Mouse (Mus musculus) heart, adult 2 months (tissue): ENCODE results near the gene Exoc3l2. TPM values are rescaled to one million over a fixed set of nuclear protein-coding genes. Genes with fewer than 3 reads are reported as not detected.

Experiments used
- DNase-seq, 2 experiments: peaks; one replicate each; pipeline ENCODE4 v3.0.0; 2021
- H3K27ac ChIP-seq: fragments of 200-600 bp; 2 replicates; pipeline ENCODE4 v1.8.1; 2022
- H3K27me3 ChIP-seq: fragments of 200-500 bp; 2 replicates; pipeline ENCODE4 v1.6.1; 2012; ENCODE audit warnings: mild to moderate bottlenecking, low read length, inconsistent platforms, mixed read lengths; ENCODE audit not compliant: control insufficient read depth, insufficient read depth
- H3K36me3 ChIP-seq: fragments of 200-500 bp; 2 replicates; pipeline ENCODE4 v1.6.1; 2012; ENCODE audit warnings: low read length, inconsistent platforms; ENCODE audit not compliant: control insufficient read depth, insufficient read depth
- H3K4me1 ChIP-seq: fragments of 200-500 bp; 2 replicates; pipeline ENCODE4 v1.6.1; 2011; ENCODE audit warnings: low read length; ENCODE audit not compliant: control insufficient read depth, insufficient read depth
- H3K4me3 ChIP-seq: fragments of 200-600 bp; 2 replicates; pipeline ENCODE4 v1.8.1; 2022
- H3K79me2 ChIP-seq: fragments of 200-500 bp; replicated peaks from 2 replicates; pipeline ENCODE4 v1.6.1; 2012; ENCODE audit warnings: mild to moderate bottlenecking, inconsistent platforms, low read length, moderate library complexity, mixed read lengths; ENCODE audit not compliant: control insufficient read depth, insufficient read depth
- H3K9ac ChIP-seq: fragments of 200-500 bp; 2 replicates; pipeline ENCODE4 v1.6.1; 2012; ENCODE audit warnings: low read depth, mild to moderate bottlenecking, control low read depth, inconsistent platforms, low read length, mixed read lengths
- CTCF ChIP-seq: fragments of 200-600 bp; IDR thresholded peaks from 2 replicates; pipeline ENCODE4 v1.8.1; 2022; ENCODE audit warnings: antibody characterized with exemption, mild to moderate bottlenecking, moderate library complexity
- EP300 ChIP-seq: fragments of 200-500 bp; IDR thresholded peaks from 2 replicates; pipeline ENCODE4 v1.6.1; 2011; ENCODE audit warnings: low read depth, low read length, control low read depth; ENCODE audit not compliant: insufficient read depth
- POLR2A ChIP-seq: fragments of 200-500 bp; IDR thresholded peaks from 2 replicates; pipeline ENCODE4 v1.6.1; 2011; ENCODE audit warnings: mild to moderate bottlenecking, low read depth, low read length, control low read depth; ENCODE audit not compliant: insufficient read depth
- WGBS: fragments of 180-500 bp; shearing (Covaris S2); methylation state at CpG from one replicate; pipeline ENCODE4 v1.1.7; 2018; 5-methylcytosine and 5-hydroxymethylcytosine counted together
- intact Hi-C: fragments of 180-260 bp; cut with DNase I; formaldehyde crosslinking; loops from one replicate; pipeline ENCODE4 v1.15.1; 2025
- polyA plus RNA-seq: library from polyadenylated mRNA; depleted of rRNA; stranded (reverse); fragments of >200 nt; gene quantifications from 2 replicates; pipeline ENCODE4 v1.2.3, GENCODE M21; 2012
- total RNA-seq, 2 experiments: library from RNA; stranded (reverse); gene quantifications; 2 replicates each; pipeline ENCODE4 v1.2.3; 2021

The Exoc3l2 gene
- total and polyA plus RNA-seq, 3 experiments: 0.80 to 1.5 (median 1.2) TPM

DNA sequence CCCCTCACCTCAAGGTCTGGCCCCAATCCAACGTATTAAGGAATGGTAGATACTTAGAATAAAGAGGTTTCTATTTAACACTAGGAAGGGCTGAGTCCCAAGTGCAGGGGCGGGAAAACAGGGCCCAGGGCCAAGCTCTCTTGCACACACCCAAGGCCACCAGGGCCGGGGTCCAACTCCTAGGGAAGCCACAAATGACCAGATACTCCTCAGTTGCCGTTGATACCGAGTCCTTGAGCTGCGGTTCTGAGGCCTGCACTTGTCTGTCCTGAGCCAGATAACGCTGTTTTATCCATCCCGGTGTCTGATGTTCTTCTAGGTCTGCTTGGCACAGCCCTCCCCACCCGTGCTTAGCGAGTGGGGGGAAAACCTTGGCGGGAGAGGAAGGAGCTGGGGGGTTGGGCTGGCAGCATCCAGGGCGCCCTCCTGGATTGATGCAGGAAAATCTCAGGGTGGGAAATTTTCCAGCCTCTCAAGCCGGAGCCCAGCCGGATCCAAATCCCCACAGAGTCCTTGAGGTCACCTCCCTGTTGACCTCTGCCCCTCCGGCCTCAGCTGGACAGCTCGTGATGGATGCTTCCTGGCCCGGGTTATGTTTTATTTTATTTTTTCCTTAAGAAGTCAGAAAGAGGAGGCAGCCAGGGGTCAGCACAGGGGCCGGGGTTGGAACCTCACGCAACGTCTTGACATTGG is 32.5 kb downstream of the Exoc3l2 start:
- Histone ChIP-seq H3K4me3 (no peak overlapping the region), H3K9ac (no peak overlapping the region), H3K27me3 (no peaks in the 10 kb centered on the region), H3K36me3 (no peaks in the 10 kb centered on the region), H3K27ac (no peak overlapping the region), H3K4me1 (peaks cover 2% of the 10 kb centered on the region; the same call in 1 of the 2 replicates), H3K79me2 (no peaks in the 10 kb centered on the region)
- TF ChIP-seq POLR2A: no peak
- no peak for TF ChIP-seq EP300
- intact Hi-C loops: no loop called here
- 43% methylated on average over 20 of the region's 20 CpGs for WGBS
- DNase-seq: peak in 1 of 2 experiments; percentile 51

DNA sequence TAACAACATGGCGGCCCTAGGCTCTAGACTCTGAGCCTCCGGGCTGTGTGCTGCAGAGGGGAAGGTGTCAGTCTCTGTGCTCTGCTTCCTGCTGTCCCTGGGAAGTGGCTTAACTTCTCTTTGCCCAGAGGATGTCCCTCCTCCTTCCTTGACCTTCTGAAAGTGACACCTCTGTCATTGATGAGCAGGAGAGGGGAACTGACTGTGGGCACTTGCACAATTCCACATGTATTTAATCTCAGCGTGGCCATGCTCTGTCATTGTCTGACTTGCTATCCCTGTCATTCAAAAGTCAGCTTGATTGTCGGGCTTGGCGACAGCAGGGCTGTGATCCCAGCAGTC is 33.1 kb downstream of the Exoc3l2 start:
- no peaks in the 10 kb centered on the region for H3K36me3 ChIP-seq
- intact Hi-C loops: no loop called here
- peaks cover 2% of the 10 kb centered on the region; the same call in 1 of the 2 replicates for H3K4me1 ChIP-seq
- no peak overlapping the region for H3K9ac ChIP-seq
- no peak for TF ChIP-seq EP300
- no peak for TF ChIP-seq CTCF
- no peak for TF ChIP-seq POLR2A
- no peaks in the 10 kb centered on the region for H3K79me2 ChIP-seq
- WGBS: 70% methylated on average over 5 of the region's 5 CpGs
- DNase-seq: no peak
- H3K4me3 ChIP-seq: no peak overlapping the region
- H3K27ac ChIP-seq: no peak overlapping the region
- H3K27me3 ChIP-seq: no peaks in the 10 kb centered on the region

DNA sequence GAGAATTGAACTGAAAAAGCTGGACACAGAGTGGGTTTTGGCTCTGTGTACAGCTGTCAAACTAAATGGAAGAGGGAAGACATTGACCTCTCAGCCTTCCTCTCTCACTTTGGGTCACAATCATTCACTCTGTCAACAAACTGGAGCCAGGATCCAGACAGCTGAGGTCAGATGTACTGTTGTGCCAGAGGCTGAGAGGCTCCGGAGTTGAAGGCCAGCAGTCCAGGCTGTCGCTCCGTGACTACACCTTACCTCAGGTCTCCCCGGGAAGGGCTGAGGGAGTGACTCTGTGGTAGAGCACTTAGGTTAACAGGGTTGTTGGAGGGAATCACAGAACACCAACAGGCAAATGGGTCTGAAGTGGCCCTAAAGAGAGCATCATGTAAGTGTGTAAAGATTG is 35.2 kb downstream of the Exoc3l2 start:
- Histone ChIP-seq H3K27ac (no peak overlapping the region), H3K79me2 (no peaks in the 10 kb centered on the region), H3K27me3 (no peaks in the 10 kb centered on the region), H3K4me3 (no peak overlapping the region), H3K4me1 (no peaks in the 10 kb centered on the region; the same call in 1 of the 2 replicates), H3K36me3 (no peaks in the 10 kb centered on the region), H3K9ac (no peak overlapping the region)
- intact Hi-C loops: no loop called here
- no peak for TF ChIP-seq POLR2A
- TF ChIP-seq EP300: no peak
- TF ChIP-seq CTCF: no peak
- no peak for DNase-seq
- WGBS: 69% methylated on average over 4 of the region's 4 CpGs

- Histone ChIP-seq H3K9ac (no peak overlapping the region), H3K27ac (no peak overlapping the region), H3K27me3 (no peaks in the 10 kb centered on the region), H3K36me3 (no peaks in the 10 kb centered on the region), H3K4me1 (no peaks in the 10 kb centered on the region; the same call in 1 of the 2 replicates), H3K79me2 (no peaks in the 10 kb centered on the region), H3K4me3 (no peak overlapping the region)
- TF ChIP-seq CTCF (no peak), POLR2A (no peak), EP300 (no peak)
- intact Hi-C loops: no loop called here
- 58% methylated on average over 12 of the region's 12 CpGs for WGBS
- DNase-seq: no peak
Measured at GRCm38 (mm10) chr7:19500420-19501363, 37.6 kb downstream of the Exoc3l2 start.

DNA sequence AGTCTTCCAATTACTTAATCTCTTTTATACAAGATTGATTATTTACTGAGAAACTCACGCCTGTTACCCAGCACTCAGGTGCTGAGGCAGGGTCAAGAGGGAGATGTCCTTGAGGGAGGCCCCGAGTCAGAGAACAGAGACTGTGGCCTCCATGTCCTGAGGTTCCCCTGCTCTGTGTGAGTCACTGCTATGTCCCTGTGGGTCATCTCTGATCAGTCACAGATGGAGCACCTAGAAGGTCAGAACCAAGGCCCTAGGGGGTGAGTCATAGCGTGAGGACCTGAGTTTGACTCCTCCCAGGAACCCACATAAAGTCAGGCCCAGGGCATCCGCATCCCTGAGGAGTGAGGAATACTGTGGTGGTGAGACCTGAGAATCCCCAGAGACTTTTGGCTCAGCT is 38.5 kb downstream of the Exoc3l2 start:
- Histone ChIP-seq H3K9ac (no peak overlapping the region), H3K36me3 (no peaks in the 10 kb centered on the region), H3K79me2 (no peaks in the 10 kb centered on the region), H3K27me3 (no peaks in the 10 kb centered on the region), H3K4me3 (no peak overlapping the region), H3K27ac (no peak overlapping the region), H3K4me1 (no peaks in the 10 kb centered on the region)
- TF ChIP-seq CTCF: no peak
- no peak for TF ChIP-seq EP300
- TF ChIP-seq POLR2A: no peak
- DNase-seq: no peak
- WGBS: 75% methylated on average over 4 of the region's 4 CpGs
- intact Hi-C loops: loop anchor here (2.0 kb wide), 1 partner anchor 117 kb away; no protein-coding TSS in a partner anchor

GRCm38 (mm10) chr7:19503481-19504068 is 40.4 kb downstream of the Exoc3l2 start:
- intact Hi-C loops: loop anchor here (2.0 kb wide), 1 partner anchor 115 kb away; no protein-coding TSS in a partner anchor
- DNase-seq: peak in 1 of 2 experiments; percentile 44
- H3K9ac ChIP-seq: no peak overlapping the region
- TF ChIP-seq POLR2A (no peak), CTCF (peak; percentile 99; the same call in 1 of the 2 replicates), EP300 (no peak)
- H3K27me3 ChIP-seq: no peaks in the 10 kb centered on the region
- H3K27ac ChIP-seq: no peak overlapping the region
- H3K36me3 ChIP-seq: no peaks in the 10 kb centered on the region
- 28% methylated on average over 5 of the region's 5 CpGs for WGBS
- H3K79me2 ChIP-seq: no peaks in the 10 kb centered on the region
- no peak overlapping the region for H3K4me3 ChIP-seq
- H3K4me1 ChIP-seq: peaks cover 3% of the 10 kb centered on the region
